Mouse (Mus musculus) Patski (cell line): Measurements from ENCODE around the gene Hist1h2ad. TPM values are rescaled to one million over a fixed set of nuclear protein-coding genes. Genes with fewer than 3 reads are reported as not detected.
"Not testable (repeated sequence)": the region's sequence is repeated elsewhere in the genome, so short reads cannot be mapped to it uniquely, and the experiment has no call there.

Experiments used
- ATAC-seq: fragments of 100-300 bp; one replicate; pipeline ENCODE4 v1.8.0; 2021
- CTCF ChIA-PET: fragments of 350-600 bp; sonication (Branson Sonifier 250); formaldehyde crosslinking; loops from one replicate; lab custom pipeline; 2022; ENCODE audit warnings: inconsistent platforms; lab: Charles Lee
- POLR2A ChIA-PET: fragments of 350-600 bp; sonication (Branson Sonifier 250); formaldehyde crosslinking; loops from one replicate; lab custom pipeline; 2022; ENCODE audit warnings: antibody characterized with exemption, inconsistent platforms; lab: Charles Lee
- DNase-seq: peaks from one replicate; pipeline ENCODE4 v3.0.0-alpha.2; 2011; ENCODE audit warnings: low read depth, low spot score
- H3K27me3 ChIP-seq: fragments of 371-371 bp; one replicate; pipeline ENCODE4 v1.5.1; 2021
- CTCF ChIP-seq: fragments of 100-300 bp; IDR thresholded peaks from one replicate; pipeline ENCODE4 v1.5.1; 2021
- in situ Hi-C: fragments of 300-500 bp; cut with MboI; formaldehyde crosslinking; loops from 3 replicates; pipeline ENCODE4 v1.11.1; 2018; ENCODE audit warnings: low pct_unique_long_range_greater_than_20kb, mixed read lengths
- polyA plus RNA-seq: library from polyadenylated mRNA; unstranded; gene quantifications from one replicate; pipeline ENCODE4 v1.2.3, GENCODE M21; 2021

Hist1h2ad gene
- polyA plus RNA-seq, 1 experiment from 2014 or later = 1.0 TPM

DNA sequence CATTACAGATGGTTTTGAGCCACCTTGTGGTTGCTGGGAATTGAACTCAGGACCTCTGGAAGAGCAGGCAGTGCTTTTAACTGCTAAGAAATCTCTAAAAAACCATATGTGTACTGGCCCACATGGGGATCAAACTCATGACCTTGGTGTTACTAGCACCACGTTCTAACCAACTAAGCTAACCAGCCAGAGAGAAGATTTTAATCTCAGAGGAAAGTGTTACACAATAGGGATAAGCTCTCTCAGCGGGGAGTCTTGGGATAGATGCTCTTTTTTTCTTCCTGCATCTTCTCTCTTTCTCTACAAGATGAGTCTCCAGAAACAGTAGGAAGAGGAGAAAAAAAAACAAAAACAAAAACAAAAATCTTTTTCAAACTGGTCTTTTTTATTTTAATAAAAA lies 36.2 kb downstream of the Hist1h2ad start:
- ChIA-PET POLR2A (interaction anchor here (2.0 kb wide), 1 partner anchor 10 kb away, joined by 7 read pairs; the partner anchor contains the start of gene Hist1h2be), CTCF (interaction anchor here (1.4 to 2.0 kb wide), 3 partner anchors 9 to 12 kb away, joined by 3 to 9 read pairs (median 4); no protein-coding TSS in a partner anchor)
- no peaks in the 10 kb centered on the region for H3K27me3 ChIP-seq
- ATAC-seq (no peak), DNase-seq (no peak)
- TF ChIP-seq CTCF = no peak
- in situ Hi-C loops = no loop called here

DNA sequence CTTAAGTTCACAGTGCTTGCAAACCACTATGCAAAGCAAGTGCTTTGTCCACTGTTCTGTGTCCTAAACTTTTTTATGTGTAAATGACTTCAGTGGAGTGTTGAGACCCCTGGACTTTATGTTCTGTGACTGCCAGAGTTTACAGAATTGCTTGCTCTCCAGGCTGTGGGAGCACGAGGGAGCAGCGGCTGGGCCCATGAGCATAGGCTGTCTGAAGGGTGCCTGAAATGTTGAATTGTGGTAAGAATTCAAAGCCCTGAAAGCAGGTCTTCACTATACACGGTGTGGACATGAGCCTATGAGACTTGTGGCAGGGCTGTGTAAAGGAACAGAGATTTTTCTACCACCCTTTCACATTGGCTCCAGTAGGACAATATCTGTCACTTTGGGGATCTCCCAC lies 37.5 kb downstream of the Hist1h2ad start:
- in situ Hi-C loops = no loop called here
- DNase-seq (no peak), ATAC-seq (no peak)
- POLR2A ChIA-PET = no interaction called here
- H3K27me3 ChIP-seq = no peaks in the 10 kb centered on the region
- CTCF ChIA-PET = no interaction called here
- TF ChIP-seq CTCF = no peak

DNA sequence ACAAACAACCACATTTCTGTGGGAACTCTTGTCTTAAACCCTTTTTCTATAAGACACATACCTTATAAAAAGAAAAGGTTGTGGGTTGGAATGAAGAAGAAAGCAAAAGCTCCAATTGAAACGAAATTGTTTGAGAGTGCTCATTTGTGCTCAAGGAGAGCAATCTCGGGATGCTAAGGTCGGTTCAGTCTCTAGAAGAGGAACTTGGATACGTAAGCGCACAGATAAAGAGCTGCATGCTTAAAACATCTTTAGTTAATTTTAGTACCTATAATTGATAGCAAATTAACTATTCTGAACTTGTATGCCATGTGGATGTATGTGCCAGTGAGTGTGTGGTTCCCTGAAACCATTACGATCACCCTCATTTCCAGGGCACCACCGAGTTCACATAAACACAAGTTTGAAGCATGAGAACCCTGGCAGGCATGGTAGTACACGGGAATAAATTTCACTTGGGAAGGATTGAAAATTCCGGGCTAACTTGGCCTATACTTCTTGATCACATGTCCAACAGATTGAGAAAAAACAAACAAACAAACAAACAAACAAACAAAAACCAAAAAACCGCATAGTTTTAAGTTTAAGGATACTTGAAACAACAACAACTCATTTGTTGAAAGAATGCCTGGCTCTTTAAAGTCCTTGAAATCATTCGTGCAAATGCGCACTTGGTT lies 46.0 kb downstream of the Hist1h2ad start:
- POLR2A ChIA-PET = interaction anchor here (0.8 to 2.0 kb wide), 2 partner anchors 11 to 36 kb away, joined by 4 to 7 read pairs; no protein-coding TSS in a partner anchor

DNA sequence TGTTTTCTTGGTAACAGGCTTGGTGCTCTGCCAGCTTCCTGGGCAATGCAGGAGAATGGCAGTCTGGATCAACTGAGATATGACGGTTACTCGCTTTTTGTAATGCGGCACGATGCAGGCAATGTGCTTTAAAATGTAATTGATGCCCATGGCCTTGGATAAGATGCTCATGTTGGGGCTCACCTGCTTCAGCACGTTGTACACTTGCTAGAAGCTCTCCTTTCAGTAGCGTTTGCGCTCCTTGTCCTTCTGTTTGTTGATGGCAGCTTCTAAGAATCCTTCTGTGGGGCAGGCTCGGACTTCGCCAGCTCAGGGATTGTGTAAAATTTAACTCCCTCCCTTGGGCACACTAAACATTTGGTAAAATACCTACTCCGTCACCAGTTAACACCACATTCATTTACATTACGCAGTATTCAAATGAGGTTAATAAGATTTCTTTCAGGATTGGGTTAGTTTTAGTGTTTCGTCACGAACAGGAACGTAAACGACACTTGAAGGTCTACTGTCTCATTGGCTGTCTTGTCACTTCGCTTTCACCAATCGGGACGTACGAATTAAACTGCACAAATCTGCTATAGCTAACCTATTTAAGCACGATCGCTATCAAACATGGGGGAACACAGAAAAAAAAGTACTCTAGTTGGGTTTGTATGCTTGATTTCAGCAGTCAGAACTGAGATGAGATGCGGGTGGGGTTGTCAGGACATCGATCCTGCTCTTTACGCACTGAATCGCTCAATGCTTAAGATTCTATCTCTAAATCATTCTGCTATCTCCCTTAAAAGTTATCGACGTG lies 46.8 kb downstream of the Hist1h2ad start, which contains the start of gene Hist1h2be:
Gene Hist1h2be, minus strand, starts transcription at position 392 of the 799 bp plus-strand sequence.
- in situ Hi-C loops = loop anchor here (10.0 kb wide), 1 partner anchor 114 kb away; the partner anchor contains the start of gene Hist1h1c
- no peak for TF ChIP-seq CTCF
- H3K27me3 ChIP-seq = no peaks in the 10 kb centered on the region
- CTCF ChIA-PET = interaction anchor here (0.7 to 1.7 kb wide), 7 partner anchors 10 to 80 kb away, joined by 3 to 5 read pairs (median 3); no protein-coding TSS in a partner anchor
- ATAC-seq (peak; percentile 73), DNase-seq (peak; percentile 81)
- POLR2A ChIA-PET = interaction anchor here (0.8 to 2.0 kb wide), 6 partner anchors 11 to 129 kb away, joined by 3 to 7 read pairs (median 4); no protein-coding TSS in a partner anchor

More for the DNA sequence above, 46.0 kb downstream of the Hist1h2ad start:
- CTCF ChIA-PET = interaction anchor here (1.3 to 1.4 kb wide), 4 partner anchors 10 to 37 kb away, joined by 3 to 4 read pairs (median 4); no protein-coding TSS in a partner anchor
- TF ChIP-seq CTCF = no peak
- DNase-seq (no peak), ATAC-seq (no peak)
- in situ Hi-C loops = loop anchor here (10.0 kb wide), 1 partner anchor 115 kb away; the partner anchor contains the start of gene Hist1h1c
- H3K27me3 ChIP-seq = no peaks in the 10 kb centered on the region

DNA sequence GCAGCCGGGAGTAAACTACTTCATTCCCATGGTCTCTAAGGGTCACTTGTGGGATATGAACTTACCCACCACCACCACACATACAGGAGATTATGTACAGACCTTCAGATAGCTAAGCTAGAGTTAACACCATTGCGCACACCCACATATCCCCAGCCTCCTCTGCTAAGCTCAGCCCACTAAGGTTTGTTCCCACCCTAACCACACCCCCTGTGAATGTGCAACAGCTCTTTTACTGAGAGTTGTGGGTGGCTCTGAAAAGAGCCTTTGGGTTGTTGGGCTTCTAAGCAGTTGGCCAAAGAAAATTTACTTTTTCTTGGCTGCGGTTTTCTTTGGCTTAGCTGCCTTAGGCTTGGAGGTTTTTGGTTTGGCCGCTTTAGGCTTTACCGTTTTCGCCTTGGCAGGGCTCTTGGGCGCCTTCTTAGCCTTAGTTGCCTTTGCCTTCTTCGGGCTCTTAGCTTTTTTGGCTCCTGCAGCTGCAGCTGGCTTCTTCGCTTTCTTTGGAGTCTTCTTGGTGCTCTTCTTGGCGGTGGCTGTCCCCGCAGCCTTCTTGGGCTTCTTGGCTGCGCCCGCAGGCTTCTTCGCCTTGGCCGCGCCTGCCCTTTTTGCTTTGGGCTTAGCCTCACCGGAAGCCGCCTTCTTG lies 47.5 kb downstream of the Hist1h2ad start:
- POLR2A ChIA-PET = interaction anchor here (1.0 to 2.0 kb wide), 5 partner anchors 12 to 128 kb away, joined by 3 to 7 read pairs (median 5); no protein-coding TSS in a partner anchor
- ATAC-seq = peak; percentile 61
- in situ Hi-C loops = loop anchor here (10.0 kb wide), 1 partner anchor 113 kb away; the partner anchor contains the start of gene Hist1h1c

DNA sequence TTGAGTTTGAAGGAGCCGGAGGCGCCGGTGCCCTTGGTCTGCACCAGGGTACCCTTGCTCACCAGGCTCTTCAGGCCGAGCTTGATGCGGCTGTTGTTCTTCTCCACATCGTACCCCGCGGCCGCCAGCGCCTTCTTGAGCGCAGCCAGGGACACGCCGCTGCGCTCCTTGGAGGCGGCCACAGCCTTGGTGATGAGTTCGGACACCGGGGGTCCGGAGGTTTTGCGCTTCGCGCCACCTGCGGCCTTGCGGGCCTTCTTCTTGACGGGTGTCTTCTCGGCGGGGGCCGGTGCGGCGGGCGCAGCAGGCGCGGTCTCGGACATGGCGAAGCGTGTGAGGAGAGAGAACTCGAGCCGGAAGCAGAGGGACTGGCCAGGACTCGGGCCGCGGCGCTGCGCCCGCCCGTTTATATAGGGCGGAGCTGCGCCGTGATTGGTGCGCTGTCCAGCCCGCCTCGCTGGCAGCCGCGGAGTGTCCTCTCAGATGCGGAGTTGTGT lies 48.0 kb downstream of the Hist1h2ad start, which contains the start of gene Hist1h1e:
Gene Hist1h1e, minus strand, starts transcription at position 384 of the 497 bp plus-strand sequence.
- in situ Hi-C loops = loop anchor here (10.0 kb wide), 1 partner anchor 113 kb away; the partner anchor contains the start of gene Hist1h1c
- ChIA-PET POLR2A (interaction anchor here (0.9 to 1.7 kb wide), 5 partner anchors 40 to 128 kb away, joined by 3 to 7 read pairs (median 5); no protein-coding TSS in a partner anchor), CTCF (interaction anchor here (1.2 to 1.7 kb wide), 3 partner anchors 8 to 79 kb away, joined by 3 to 5 read pairs (median 4); no protein-coding TSS in a partner anchor)
- ATAC-seq = peak; percentile 83
- H3K27me3 ChIP-seq = not testable (repeated sequence)
- DNase-seq = peak; percentile 67

More for the DNA sequence above, 47.5 kb downstream of the Hist1h2ad start:
- peak; percentile 27 for DNase-seq
- peaks cover 4% of the 10 kb centered on the region for H3K27me3 ChIP-seq
- no peak for TF ChIP-seq CTCF
- CTCF ChIA-PET = interaction anchor here (0.7 to 1.7 kb wide), 7 partner anchors 9 to 79 kb away, joined by 3 to 5 read pairs (median 3); no protein-coding TSS in a partner anchor

DNA sequence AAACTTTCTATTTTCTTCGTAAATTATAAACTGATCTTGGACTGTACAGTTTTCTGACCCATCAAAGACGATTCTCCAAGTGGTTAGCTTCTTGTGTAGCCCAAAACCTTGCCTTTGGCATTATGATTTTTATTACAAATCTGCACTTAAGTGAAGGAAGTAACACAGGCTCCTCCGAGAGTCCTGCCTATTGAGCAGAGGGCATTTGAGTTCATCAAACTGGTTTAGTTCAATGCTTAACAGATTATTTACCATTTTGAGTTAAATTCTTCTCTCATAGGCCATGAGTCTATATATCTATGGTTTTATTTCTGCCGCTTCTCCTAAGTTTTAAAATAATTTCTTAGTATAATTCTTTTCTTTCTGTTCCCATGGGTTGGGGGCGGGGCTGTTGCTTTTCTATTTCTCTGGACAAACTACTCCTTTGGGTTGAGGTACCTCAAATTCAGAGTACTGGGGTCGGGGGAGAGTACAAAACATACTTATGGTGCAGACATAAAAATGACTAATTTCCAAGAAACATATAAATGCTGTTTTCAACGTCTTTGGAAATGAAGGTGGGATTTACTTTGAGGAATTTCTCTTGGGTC lies 48.8 kb downstream of the Hist1h2ad start:
- DNase-seq (no peak), ATAC-seq (no peak)
- H3K27me3 ChIP-seq = peaks cover 12% of the 10 kb centered on the region
- in situ Hi-C loops = loop anchor here (10.0 kb wide), 1 partner anchor 112 kb away; the partner anchor contains the start of gene Hist1h1c
- ChIA-PET POLR2A (interaction anchor here (0.9 to 1.7 kb wide), 3 partner anchors 41 to 62 kb away, joined by 3 to 5 read pairs (median 5); no protein-coding TSS in a partner anchor), CTCF (interaction anchor here (1.7 kb wide), 1 partner anchor 67 kb away, joined by 5 read pairs; no protein-coding TSS in a partner anchor)
- TF ChIP-seq CTCF = no peak

Other genes with a start within 250 kb of the Hist1h2ad start
- 19.9 TPM for gene Zfp322a, start 205.2 kb upstream of the Hist1h2ad start, polyA plus RNA-seq
- 8.3 TPM for gene Abt1, start 150.5 kb upstream of the Hist1h2ad start, polyA plus RNA-seq
- 0.06 TPM for gene Btn1a1, start 108.5 kb upstream of the Hist1h2ad start, polyA plus RNA-seq
- 0.23 TPM for gene Btn2a2, start 85.5 kb upstream of the Hist1h2ad start, polyA plus RNA-seq
- gene Hist1h4h, start 43.3 kb upstream of the Hist1h2ad start, polyA plus RNA-seq = 7.0 TPM
- gene Hist1h2af, start 40.5 kb upstream of the Hist1h2ad start, polyA plus RNA-seq = 1.3 TPM
- gene Hist1h3g, start 39.0 kb upstream of the Hist1h2ad start, polyA plus RNA-seq = 1.7 TPM
- 2.1 TPM for gene Hist1h2bh, start 31.0 kb upstream of the Hist1h2ad start, polyA plus RNA-seq
- gene Hist1h3f, start 30.3 kb upstream of the Hist1h2ad start, polyA plus RNA-seq = 0.49 TPM
- not detected for gene Hist1h4f, start 22.7 kb upstream of the Hist1h2ad start, polyA plus RNA-seq
- gene Hist1h1d, start 21.1 kb upstream of the Hist1h2ad start, polyA plus RNA-seq = 2.1 TPM
- 0.56 TPM for gene Hist1h3e, start 12.0 kb upstream of the Hist1h2ad start, polyA plus RNA-seq
- gene Hist1h2ae, start 3.2 kb upstream of the Hist1h2ad start, polyA plus RNA-seq = 0.72 TPM
- gene Hist1h2bg, start 3.0 kb upstream of the Hist1h2ad start, polyA plus RNA-seq = 12.9 TPM
- 2.0 TPM for gene Hist1h2bf, start 185 bp upstream of the Hist1h2ad start, polyA plus RNA-seq
- 1.4 TPM for gene Hist1h3d, start 1.4 kb downstream of the Hist1h2ad start, polyA plus RNA-seq
- 0.36 TPM for gene Hist1h4d, start 7.2 kb downstream of the Hist1h2ad start, polyA plus RNA-seq
- gene Hist1h2be, start 46.7 kb downstream of the Hist1h2ad start, polyA plus RNA-seq = 2.9 TPM
- gene Hist1h1e, start 48.2 kb downstream of the Hist1h2ad start, polyA plus RNA-seq = 1.6 TPM
- gene Hist1h2ac, start 109.6 kb downstream of the Hist1h2ad start, polyA plus RNA-seq = 0.92 TPM
- gene Hist1h2bc, start 109.8 kb downstream of the Hist1h2ad start, polyA plus RNA-seq = 60.2 TPM
- 4.6 TPM for gene Hist1h1t, start 121.4 kb downstream of the Hist1h2ad start, polyA plus RNA-seq
- gene Hist1h4c, start 124.1 kb downstream of the Hist1h2ad start, polyA plus RNA-seq = 0.36 TPM
- gene Hfe, start 136.5 kb downstream of the Hist1h2ad start, polyA plus RNA-seq = 5.8 TPM
- 245 TPM for gene Hist1h1c, start 164.4 kb downstream of the Hist1h2ad start, polyA plus RNA-seq
- gene Hist1h3c, start 171.2 kb downstream of the Hist1h2ad start, polyA plus RNA-seq = 0.73 TPM
- 0.41 TPM for gene Hist1h2bb, start 172.4 kb downstream of the Hist1h2ad start, polyA plus RNA-seq
- gene Hist1h2ab, start 176.7 kb downstream of the Hist1h2ad start, polyA plus RNA-seq = 0.40 TPM
- 0.65 TPM for gene Hist1h3b, start 177.9 kb downstream of the Hist1h2ad start, polyA plus RNA-seq
- gene Hist1h4b, start 182.6 kb downstream of the Hist1h2ad start, polyA plus RNA-seq = 2.0 TPM
- 0.13 TPM for gene Hist1h4a, start 186.8 kb downstream of the Hist1h2ad start, polyA plus RNA-seq
- 0.18 TPM for gene Hist1h3a, start 188.0 kb downstream of the Hist1h2ad start, polyA plus RNA-seq
- gene Hist1h1a, start 189.3 kb downstream of the Hist1h2ad start, polyA plus RNA-seq = 1.2 TPM
- gene Trim38, start 195.5 kb downstream of the Hist1h2ad start, polyA plus RNA-seq = not detected
- gene Slc17a2, start 232.6 kb downstream of the Hist1h2ad start, polyA plus RNA-seq = not detected